Mouse (Mus musculus) limb, embryonic 14.5 days (tissue): ENCODE measurements around the gene Alppl2. TPM values are rescaled to one million over a fixed set of nuclear protein-coding genes. Genes with fewer than 3 reads are reported as not detected.
A peak's percentile ranks its signal among the peaks of the same experiment; 100 is the strongest.

Source experiments
- ATAC-seq: fragments of 200-750 bp; cut with Nextera tagmentation; 2 replicates; pipeline ENCODE4 v1.8.0; 2017; ENCODE audit warnings: low read depth, moderate number of reproducible peaks, moderate TSS enrichment; ENCODE audit not compliant: low FRiP score
- DNase-seq: peaks from one replicate; pipeline ENCODE4 v3.0.0-alpha.2; 2015; ENCODE audit warnings: low spot score
- H3K27ac ChIP-seq: fragments of 300-500 bp; sonication (generic); replicated peaks from 2 replicates; pipeline ENCODE4 v1.5.1; 2014; ENCODE audit warnings: low read depth, mild to moderate bottlenecking, low read length, moderate library complexity, mixed read lengths
- H3K27me3 ChIP-seq: fragments of 300-500 bp; sonication (generic); 2 replicates; pipeline ENCODE4 v1.6.1; 2014; ENCODE audit warnings: low read length, mixed read lengths; ENCODE audit not compliant: control insufficient read depth, insufficient read depth
- H3K36me3 ChIP-seq: fragments of 300-500 bp; sonication (generic); 2 replicates; pipeline ENCODE4 v1.6.1; 2014; ENCODE audit warnings: mild to moderate bottlenecking, low read length, moderate library complexity, mixed read lengths; ENCODE audit not compliant: control insufficient read depth, insufficient read depth
- H3K4me1 ChIP-seq: fragments of 300-500 bp; sonication (generic); 2 replicates; pipeline ENCODE4 v1.6.1; 2014; ENCODE audit warnings: antibody characterized with exemption, low read length, mixed read lengths; ENCODE audit not compliant: control insufficient read depth, insufficient read depth
- H3K4me2 ChIP-seq: fragments of 300-500 bp; sonication (generic); replicated peaks from 2 replicates; pipeline ENCODE4 v1.6.1; 2014; ENCODE audit warnings: low read depth, mild to moderate bottlenecking, low read length, moderate library complexity; ENCODE audit not compliant: severe bottlenecking
- H3K4me3 ChIP-seq: fragments of 300-500 bp; sonication (generic); replicated peaks from 2 replicates; pipeline ENCODE4 v1.5.1; 2014; ENCODE audit warnings: low read length
- H3K9ac ChIP-seq: fragments of 300-500 bp; sonication (generic); 2 replicates; pipeline ENCODE4 v1.6.1; 2014; ENCODE audit warnings: mild to moderate bottlenecking, low read depth, low read length, moderate library complexity; ENCODE audit not compliant: severe bottlenecking
- H3K9me3 ChIP-seq: fragments of 300-500 bp; sonication (generic); 2 replicates; pipeline ENCODE4 v1.6.1; 2016; ENCODE audit warnings: low read length; ENCODE audit not compliant: control insufficient read depth
- POLR2A ChIP-seq: fragments of 200-500 bp; IDR thresholded peaks from 2 replicates; pipeline ENCODE4 v1.8.0; 2012; ENCODE audit warnings: inconsistent platforms, mild to moderate bottlenecking, moderate library complexity, borderline replicate concordance; ENCODE audit not compliant: insufficient read depth, insufficient read length; ENCODE audit errors: extremely low read depth
- WGBS: fragments of 180-500 bp; shearing (Covaris S2); extraction: QIAGEN DNeasy Blood & Tissue Kit; methylation state at CpG from one replicate; pipeline ENCODE4 v1.1.7; 2014; 5-methylcytosine and 5-hydroxymethylcytosine counted together
- polyA plus RNA-seq, 2 experiments: library from polyadenylated mRNA; depleted of rRNA in 1 of 2; stranded (reverse) in 1 of 2; unstranded in 1 of 2; fragments of >200 nt; fragmentation: Nextera tagmentation in 1 of 2; extraction: Ambion mirVana in 1 of 2; gene quantifications; 2 replicates each; pipeline versions ENCODE4 v1.2.1 to v1.2.3; 2012 to 2014

The Alppl2 gene
- polyA plus RNA-seq, 2 experiments = not detected

DNA sequence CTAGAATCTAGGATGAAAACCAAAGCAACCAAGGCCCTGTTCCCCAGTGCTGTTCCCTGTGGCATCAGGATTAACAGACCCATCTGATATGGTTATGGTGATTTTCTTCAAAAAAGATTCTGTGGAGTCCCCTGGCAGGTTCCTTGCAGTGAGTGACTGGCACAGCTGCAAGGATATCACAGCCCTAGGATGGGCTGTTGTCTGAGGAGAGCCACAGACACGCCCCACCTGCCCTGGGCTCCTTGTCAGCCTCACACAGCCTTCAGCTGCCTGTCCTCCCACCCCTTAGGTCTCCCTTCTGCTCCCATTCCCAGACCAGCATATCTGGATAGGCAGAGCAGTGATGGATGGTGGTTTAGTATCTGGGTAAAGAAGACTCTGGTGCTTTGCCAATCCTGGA lies 39.0 kb downstream of the Alppl2 start:
- no peak for ATAC-seq
- Histone ChIP-seq H3K9ac (no peak overlapping the region), H3K4me2 (no peak overlapping the region), H3K36me3 (peaks cover 27% of the 10 kb centered on the region), H3K27ac (no peak overlapping the region), H3K27me3 (no peaks in the 10 kb centered on the region), H3K4me1 (no peaks in the 10 kb centered on the region), H3K9me3 (no peaks in the 10 kb centered on the region), H3K4me3 (no peak overlapping the region)
- WGBS = 78% methylated on average over 1 of the region's 1 CpGs
- TF ChIP-seq POLR2A = no peak
- no peak for DNase-seq

DNA sequence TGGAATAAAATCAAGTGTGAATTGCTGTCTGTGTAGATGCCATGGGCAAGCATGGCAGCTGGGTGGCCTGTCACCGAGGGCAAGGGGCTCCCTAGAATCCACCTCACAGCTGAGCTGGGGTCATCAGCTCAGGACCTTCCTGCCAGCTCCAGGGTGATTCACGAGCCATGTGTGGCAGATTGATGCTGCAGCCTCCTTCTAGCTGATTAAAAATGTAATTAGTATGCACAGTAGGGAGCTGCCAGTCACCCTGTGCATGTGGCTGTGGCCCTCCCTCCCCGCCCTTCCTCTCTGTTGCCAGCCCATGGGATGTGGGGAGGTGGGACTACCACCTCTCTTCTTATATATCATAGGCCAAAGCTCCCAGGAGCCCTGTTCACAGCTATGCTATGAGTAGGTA lies 39.7 kb downstream of the Alppl2 start:
- no peaks in the 10 kb centered on the region for H3K27me3 ChIP-seq
- ATAC-seq (no peak), DNase-seq (no peak)
- H3K9ac ChIP-seq = no peak overlapping the region
- H3K27ac ChIP-seq = no peak overlapping the region
- no peak overlapping the region for H3K4me3 ChIP-seq
- no peaks in the 10 kb centered on the region for H3K9me3 ChIP-seq
- no peak overlapping the region for H3K4me2 ChIP-seq
- H3K4me1 ChIP-seq = no peaks in the 10 kb centered on the region
- H3K36me3 ChIP-seq = peaks cover 28% of the 10 kb centered on the region
- TF ChIP-seq POLR2A = no peak
- 73% methylated on average over 3 of the region's 3 CpGs for WGBS

DNA sequence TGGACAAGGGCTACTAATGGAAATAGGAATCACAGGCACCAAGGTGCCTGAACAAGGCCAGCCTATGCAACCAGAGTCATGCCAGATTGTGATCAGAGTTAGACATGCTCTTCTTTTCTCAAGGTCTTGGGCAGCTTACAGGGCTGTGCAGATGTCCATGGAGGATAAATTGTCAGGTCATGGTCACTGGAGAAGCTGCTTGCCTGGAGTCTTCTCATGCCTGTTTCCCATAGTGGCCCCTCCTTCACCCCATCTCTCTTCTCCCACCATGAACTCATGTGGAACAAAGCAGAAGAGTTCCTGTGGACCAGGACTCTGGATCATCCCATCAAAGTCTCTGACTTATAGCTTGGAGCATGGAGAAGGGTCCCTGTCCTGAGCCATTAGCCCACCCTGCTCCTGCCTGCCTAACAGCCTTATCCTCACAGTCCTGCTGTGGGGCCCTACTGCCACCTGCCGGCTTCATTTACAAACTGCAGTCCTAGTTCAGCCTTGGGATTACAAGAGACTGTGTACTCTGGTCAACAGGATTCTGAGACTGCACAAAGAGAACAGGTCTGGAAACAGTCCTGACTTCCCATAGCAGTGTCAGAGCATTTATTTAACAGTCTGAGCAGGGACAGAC lies 47.8 kb downstream of the Alppl2 start:
- peaks cover 4% of the 10 kb centered on the region; the same call in 1 of the 2 replicates for H3K4me1 ChIP-seq
- no peak overlapping the region for H3K4me2 ChIP-seq
- 0% methylated on average over 1 of the region's 1 CpGs for WGBS
- no peak overlapping the region for H3K9ac ChIP-seq
- H3K36me3 ChIP-seq = peaks cover 16% of the 10 kb centered on the region
- H3K27me3 ChIP-seq = no peaks in the 10 kb centered on the region
- TF ChIP-seq POLR2A = no peak
- H3K4me3 ChIP-seq = no peak overlapping the region
- peak; percentile 42 for DNase-seq
- ATAC-seq = peak; percentile 60; the same call in 1 of the 2 replicates
- no peak overlapping the region for H3K27ac ChIP-seq
- H3K9me3 ChIP-seq = no peaks in the 10 kb centered on the region

DNA sequence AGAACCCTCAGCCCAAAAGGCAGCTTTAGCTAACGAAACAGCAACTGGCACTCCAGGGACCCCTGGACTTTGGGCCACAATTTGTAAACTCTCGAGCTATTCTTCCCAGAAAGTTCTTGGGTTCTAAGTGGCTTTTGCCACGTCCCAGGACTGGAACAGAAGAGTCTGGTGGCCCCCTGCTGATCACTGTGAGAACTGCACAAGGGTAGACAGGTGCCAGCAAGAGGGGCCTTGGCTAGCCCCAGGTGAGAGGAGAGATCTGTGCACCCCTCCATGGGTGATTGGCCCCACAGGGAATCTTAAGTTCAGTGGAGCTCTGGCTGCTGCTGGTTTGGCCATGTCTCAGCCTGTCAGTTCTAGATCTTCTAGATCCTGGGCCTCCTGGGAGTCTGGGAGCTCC lies 48.6 kb downstream of the Alppl2 start:
- H3K4me1 ChIP-seq = peaks cover 12% of the 10 kb centered on the region
- WGBS = 24% methylated on average over 3 of the region's 3 CpGs
- peaks cover 10% of the 10 kb centered on the region; the same call in 1 of the 2 replicates for H3K36me3 ChIP-seq
- DNase-seq (peak; percentile 84), ATAC-seq (no peak)
- no peak overlapping the region for H3K9ac ChIP-seq
- TF ChIP-seq POLR2A = no peak
- H3K27me3 ChIP-seq = no peaks in the 10 kb centered on the region
- H3K4me2 ChIP-seq = no peak overlapping the region
- H3K27ac ChIP-seq = peak overlapping the region; percentile 38; the same call in 1 of the 2 replicates
- H3K9me3 ChIP-seq = no peaks in the 10 kb centered on the region
- no peak overlapping the region for H3K4me3 ChIP-seq

DNA sequence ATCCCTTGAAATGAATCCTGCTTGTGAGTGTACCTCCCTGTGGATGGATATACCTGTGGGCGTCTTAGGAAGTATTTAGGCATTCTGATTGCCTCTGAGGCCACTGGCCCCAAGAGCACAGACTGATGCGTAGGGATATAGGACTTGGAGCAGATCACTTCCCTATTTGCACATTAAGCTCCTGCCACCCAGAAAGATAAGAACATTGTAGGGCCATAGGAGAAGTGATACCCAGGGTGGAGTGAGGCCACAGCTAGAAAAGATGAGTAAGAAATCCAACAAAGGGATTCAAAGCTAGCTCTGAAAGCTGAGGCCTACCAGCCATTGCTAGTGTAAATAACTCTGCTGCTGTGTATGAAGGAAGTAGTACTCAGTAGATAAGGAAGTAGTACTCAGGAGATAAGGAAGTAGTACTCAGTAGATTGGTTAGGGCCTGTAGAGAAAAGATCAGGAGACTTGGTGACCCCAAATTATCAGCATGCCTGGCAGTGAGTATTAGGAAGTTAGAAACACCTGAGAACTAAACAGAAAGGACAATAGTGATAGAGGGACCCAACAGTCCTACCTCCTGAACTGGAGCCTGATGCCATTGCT lies 51.2 kb downstream of the Alppl2 start:
- H3K36me3 ChIP-seq = no peaks in the 10 kb centered on the region
- no peaks in the 10 kb centered on the region for H3K9me3 ChIP-seq
- ATAC-seq = no peak
- no peaks in the 10 kb centered on the region for H3K27me3 ChIP-seq
- DNase-seq = no peak
- no peak overlapping the region for H3K4me3 ChIP-seq
- H3K9ac ChIP-seq = no peak overlapping the region
- peaks cover 29% of the 10 kb centered on the region for H3K4me1 ChIP-seq
- no peak for TF ChIP-seq POLR2A
- no peak overlapping the region for H3K4me2 ChIP-seq
- WGBS = 89% methylated on average over 2 of the region's 2 CpGs
- no peak overlapping the region for H3K27ac ChIP-seq

Other genes with a start within 250 kb of the Alppl2 start
- gene Alpi, start 11.7 kb upstream of the Alppl2 start, polyA plus RNA-seq (2012; rRNA removed) = 0.05 and 0.19 TPM in 2 replicates
- 0.10 TPM in 1 of 2 replicates, not detected in the other for gene Alpi, start 11.7 kb upstream of the Alppl2 start, polyA plus RNA-seq (2014; fragmentation: Nextera tagmentation; extraction: Ambion mirVana)
- 0.04 and 0.11 TPM in 2 replicates for gene Akp3, start 35.0 kb upstream of the Alppl2 start, polyA plus RNA-seq (2012; rRNA removed)
- gene Akp3, start 35.0 kb upstream of the Alppl2 start, polyA plus RNA-seq (2014; fragmentation: Nextera tagmentation; extraction: Ambion mirVana) = not detected in 2 replicates
- gene Ecel1, start 66.6 kb upstream of the Alppl2 start, polyA plus RNA-seq (2012; rRNA removed) = 1.4 and 2.0 TPM in 2 replicates
- gene Ecel1, start 66.6 kb upstream of the Alppl2 start, polyA plus RNA-seq (2014; fragmentation: Nextera tagmentation; extraction: Ambion mirVana) = 0.61 and 1.0 TPM in 2 replicates
- gene Prss56, start 93.4 kb upstream of the Alppl2 start, polyA plus RNA-seq (2012; rRNA removed) = 0.17 and 0.18 TPM in 2 replicates
- gene Prss56, start 93.4 kb upstream of the Alppl2 start, polyA plus RNA-seq (2014; fragmentation: Nextera tagmentation; extraction: Ambion mirVana) = 0.22 TPM in 1 of 2 replicates, not detected in the other
- gene Chrnd, start 100.7 kb upstream of the Alppl2 start, polyA plus RNA-seq (2012; rRNA removed) = 12.4 and 13.2 TPM in 2 replicates
- 3.6 and 6.2 TPM in 2 replicates for gene Chrnd, start 100.7 kb upstream of the Alppl2 start, polyA plus RNA-seq (2014; fragmentation: Nextera tagmentation; extraction: Ambion mirVana)
- gene Chrng, start 114.7 kb upstream of the Alppl2 start, polyA plus RNA-seq (2012; rRNA removed) = 44.7 and 50.8 TPM in 2 replicates
- gene Chrng, start 114.7 kb upstream of the Alppl2 start, polyA plus RNA-seq (2014; fragmentation: Nextera tagmentation; extraction: Ambion mirVana) = 18.2 and 29.3 TPM in 2 replicates
- gene Eif4e2, start 124.0 kb upstream of the Alppl2 start, polyA plus RNA-seq (2012; rRNA removed) = 84.7 and 118 TPM in 2 replicates
- gene Eif4e2, start 124.0 kb upstream of the Alppl2 start, polyA plus RNA-seq (2014; fragmentation: Nextera tagmentation; extraction: Ambion mirVana) = 139 and 144 TPM in 2 replicates
- gene Efhd1, start 174.4 kb upstream of the Alppl2 start, polyA plus RNA-seq (2012; rRNA removed) = 2.3 TPM in 2 replicates
- 2.2 and 2.5 TPM in 2 replicates for gene Efhd1, start 174.4 kb upstream of the Alppl2 start, polyA plus RNA-seq (2014; fragmentation: Nextera tagmentation; extraction: Ambion mirVana)
- 64.0 and 65.6 TPM in 2 replicates for gene Gigyf2, start 237.1 kb upstream of the Alppl2 start, polyA plus RNA-seq (2012; rRNA removed)
- gene Gigyf2, start 237.1 kb upstream of the Alppl2 start, polyA plus RNA-seq (2014; fragmentation: Nextera tagmentation; extraction: Ambion mirVana) = 47.7 and 57.5 TPM in 2 replicates